Mouse (Mus musculus) cerebral cortex, adult 2 months (tissue): ENCODE data around the gene Plxdc1.

Experiments used
- WGBS: fragments of 180-500 bp; shearing (Covaris S2); methylation state at CpG from one replicate; pipeline ENCODE4 v1.1.7; 2018; 5-methylcytosine and 5-hydroxymethylcytosine counted together

The Plxdc1 gene

DNA sequence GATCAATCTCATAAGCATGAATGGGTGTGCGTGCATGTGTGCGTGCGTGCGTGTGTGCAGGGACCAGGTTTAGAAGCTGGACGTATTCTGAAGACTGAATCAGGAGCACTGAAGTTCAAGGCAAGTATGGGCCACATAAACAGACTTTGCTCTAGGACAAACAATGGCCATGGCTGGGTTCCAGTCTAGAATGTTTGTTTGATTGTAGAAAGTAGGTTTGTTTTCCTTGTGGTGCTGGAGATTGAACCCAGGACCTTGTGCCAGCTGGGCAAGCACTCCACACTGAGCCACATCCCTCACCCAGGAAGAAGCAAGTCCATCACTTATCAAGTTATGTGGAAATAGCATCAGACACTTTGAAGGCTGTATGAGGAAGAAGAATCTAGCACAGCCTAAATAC is 29.9 kb upstream of the Plxdc1 start:
- 80% methylated on average over 5 of the region's 5 CpGs for WGBS

DNA sequence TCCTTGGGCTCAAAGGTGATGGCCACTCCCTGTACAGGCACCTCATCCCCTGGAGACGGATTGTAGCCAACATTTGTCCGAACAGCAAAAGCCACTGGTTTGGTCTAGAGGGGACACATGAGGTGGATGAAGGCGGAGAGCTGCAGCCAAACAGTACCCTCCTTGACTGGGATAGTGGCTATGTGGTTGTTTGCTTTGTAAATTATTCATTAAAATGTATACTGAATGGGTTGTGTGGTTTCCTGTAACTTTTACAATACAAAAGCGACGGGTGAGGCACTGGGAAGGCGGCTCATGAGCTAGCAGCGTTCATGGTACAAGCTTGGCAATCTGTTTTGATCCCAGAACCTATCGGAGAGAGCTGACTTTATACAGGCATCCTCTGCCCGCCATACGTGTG is 26.6 kb upstream of the Plxdc1 start:
- 59% methylated on average over 10 of the region's 10 CpGs for WGBS

DNA sequence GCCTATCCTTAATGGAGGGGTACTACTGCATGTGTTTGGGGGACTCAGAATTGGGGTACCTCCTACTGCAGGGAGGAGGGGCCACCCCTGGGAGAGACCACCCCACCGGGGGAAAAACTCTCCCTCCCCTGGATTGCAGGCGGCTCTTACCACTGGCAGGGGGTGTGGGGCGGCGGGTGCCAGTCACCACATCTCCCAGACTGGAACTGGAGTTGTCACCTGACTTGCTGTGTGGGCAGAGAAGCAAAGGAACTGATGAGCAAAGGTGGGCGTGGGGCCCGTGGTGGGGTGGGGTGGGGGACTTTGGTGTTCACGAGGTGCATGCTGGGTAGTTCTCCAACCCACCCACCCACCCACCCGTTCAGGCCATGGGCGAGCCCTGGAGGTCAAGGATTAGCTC is 25.5 kb upstream of the Plxdc1 start:
- WGBS = 42% methylated on average over 9 of the region's 9 CpGs

DNA sequence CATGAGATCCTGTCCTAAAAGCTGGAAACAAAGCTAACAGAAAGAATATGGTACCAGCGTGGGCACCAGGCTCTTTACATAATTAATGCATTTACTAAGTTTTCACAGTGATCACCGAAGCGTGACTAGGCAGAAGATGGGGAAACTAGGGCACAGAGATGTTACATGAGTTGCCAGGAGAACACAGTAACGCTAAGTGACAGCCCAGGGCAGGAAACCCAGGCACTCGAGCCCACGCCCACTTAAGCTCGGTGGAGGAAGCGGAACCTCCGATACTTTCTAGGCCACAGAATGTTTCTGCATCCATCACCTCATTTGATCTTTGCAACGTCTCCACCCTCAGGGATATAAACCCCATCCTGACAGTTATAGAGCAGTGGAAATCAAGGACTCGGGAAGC is 21.8 kb upstream of the Plxdc1 start:
- WGBS = 38% methylated on average over 11 of the region's 11 CpGs

DNA sequence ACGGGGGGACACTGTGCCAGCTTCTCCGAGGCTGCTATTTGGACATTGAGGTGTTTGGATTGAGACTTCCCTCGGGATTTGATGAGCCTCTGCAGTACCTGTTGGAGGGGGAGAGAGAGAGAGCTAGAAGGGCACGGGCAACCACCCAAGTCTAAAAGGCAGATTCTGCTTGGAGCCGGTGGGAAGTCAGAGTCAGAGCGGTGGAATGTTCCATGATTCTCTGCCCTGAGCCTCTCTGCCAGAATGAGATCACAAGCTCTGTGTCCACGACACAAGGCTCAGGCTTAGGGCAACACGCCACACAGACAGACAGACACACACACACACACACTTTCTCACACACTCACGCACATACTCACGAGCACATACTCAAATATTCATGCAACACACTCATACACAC is 19.4 kb upstream of the Plxdc1 start:
- 53% methylated on average over 10 of the region's 10 CpGs for WGBS

DNA sequence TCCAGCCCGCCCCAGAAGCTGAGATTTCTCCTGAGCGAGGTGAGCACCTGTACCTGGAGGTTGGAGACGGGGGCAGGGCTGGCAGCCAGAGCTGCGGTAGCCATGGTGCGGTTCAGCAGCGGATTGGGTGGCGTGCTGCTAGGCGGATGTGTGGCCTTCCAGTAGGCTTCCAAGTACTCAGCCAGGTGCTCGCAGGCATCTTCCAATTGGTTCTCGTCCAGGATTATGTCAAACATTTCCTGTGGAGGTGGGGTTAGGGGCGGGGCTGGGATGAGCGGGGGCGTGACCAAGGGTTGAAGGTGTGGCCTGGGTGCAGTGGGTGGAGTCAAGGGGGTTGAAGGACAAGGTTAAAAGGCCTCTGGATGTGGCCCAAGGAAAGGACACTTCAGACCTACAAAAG is 18.8 kb upstream of the Plxdc1 start:
- WGBS = 59% methylated on average over 13 of the region's 13 CpGs

DNA sequence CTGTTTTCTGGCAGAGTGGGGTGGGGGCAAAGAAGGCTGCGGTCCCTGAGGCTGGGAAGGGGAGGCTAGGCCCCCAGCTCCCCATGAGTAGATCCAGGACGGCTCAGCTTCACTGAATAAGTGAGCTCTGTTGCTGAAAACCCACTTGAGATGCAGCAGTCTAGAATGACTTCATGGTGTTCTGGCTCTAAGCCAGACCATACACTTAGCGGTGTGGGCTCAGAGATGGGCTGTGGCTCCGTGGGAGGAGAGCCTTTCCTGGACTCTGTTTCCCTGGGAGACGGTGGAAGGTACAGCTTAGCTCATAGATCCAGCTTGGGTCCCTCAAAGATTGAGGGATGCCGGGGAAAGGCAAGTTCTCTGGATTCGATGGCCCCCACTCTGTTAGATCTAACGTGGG is 17.9 kb upstream of the Plxdc1 start:
- 49% methylated on average over 8 of the region's 8 CpGs for WGBS

DNA sequence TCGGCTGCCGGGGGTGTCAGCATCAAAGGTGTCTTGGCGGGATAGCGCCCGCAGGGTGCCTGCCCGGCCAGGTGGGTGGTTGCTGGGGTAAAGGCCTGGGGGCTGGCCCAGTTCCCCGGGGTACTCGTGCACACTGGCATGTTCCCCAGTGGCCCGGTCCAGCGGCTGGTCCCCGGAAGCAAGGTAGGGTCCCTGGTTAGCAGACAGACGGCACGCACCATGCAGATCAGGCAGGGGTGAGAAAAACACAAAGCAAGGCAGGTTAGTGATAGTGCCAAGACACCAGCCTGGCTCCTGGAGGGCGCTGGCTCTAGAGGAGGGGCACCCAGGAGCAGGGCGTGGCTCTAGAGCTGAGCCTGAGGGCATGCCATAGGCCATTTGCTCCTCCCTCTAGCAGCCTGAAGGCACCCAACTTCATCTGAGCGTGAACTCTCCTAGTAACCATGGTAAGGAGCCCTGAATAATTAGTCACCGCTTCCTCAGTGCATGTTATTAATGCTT is 17.0 kb upstream of the Plxdc1 start:
- 30% methylated on average over 17 of the region's 17 CpGs for WGBS

DNA sequence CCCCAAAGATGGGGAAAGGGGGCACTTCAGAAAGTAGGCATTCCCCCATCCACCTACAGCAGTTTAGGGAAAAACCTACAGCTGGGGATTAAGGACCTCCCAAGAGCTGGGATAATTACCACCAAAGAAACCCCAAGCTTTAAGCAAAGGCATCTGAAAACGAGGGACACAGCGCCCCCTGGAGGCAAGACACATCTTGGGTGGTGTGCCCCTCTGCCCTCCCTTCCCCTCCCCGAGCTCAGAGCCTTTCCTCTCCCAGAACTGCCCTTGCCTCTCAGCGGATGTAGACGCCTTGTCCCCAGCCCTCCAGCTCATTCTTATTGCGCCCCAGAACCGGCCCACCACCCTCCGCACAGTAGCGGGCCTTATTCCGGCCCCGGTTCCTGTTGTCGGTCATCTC is 16.4 kb upstream of the Plxdc1 start:
- WGBS = 24% methylated on average over 12 of the region's 12 CpGs

DNA sequence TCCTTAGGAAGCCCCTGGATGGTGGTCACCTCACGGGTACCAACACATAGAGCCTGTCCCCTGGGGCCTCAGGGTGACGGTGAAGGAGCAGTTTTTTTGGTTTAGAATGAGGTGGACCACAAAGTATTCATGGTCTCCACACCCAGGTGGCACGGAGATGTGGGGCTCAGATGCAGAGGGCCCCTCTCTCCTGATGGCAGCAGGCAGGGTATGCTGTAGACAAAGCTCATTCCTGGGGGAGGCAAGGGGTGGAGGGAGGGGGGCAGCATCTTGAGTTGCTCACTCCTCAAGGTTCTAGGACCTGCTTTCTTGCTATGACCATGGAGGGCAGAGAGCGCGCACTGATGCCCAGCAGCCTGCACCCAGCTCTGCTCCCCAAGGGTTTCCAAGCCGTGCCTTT is 15.7 kb upstream of the Plxdc1 start:
- WGBS = 74% methylated on average over 6 of the region's 6 CpGs

DNA sequence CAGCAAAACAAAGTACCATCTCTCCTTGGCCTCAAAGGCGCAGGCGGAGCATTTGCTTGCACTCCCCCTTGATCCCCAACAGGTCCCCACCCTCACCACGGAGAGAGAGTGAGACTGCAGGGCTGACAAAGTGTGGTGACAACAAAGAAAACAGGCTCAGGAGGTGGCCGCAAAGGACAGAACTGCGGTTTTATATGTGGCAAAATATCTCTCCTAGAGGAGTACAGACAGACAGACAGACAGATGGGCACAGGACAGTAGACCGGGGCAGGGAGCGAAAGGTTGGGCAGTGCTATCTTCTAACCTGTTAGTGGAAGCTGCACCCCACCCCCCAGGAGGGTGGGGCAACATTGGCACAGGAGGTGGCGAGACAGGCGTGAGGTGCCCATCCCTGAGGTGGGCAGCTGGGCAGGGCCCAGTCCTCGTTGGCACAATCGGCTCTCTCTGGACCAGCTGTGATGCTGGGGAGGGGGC is 15.1 kb upstream of the Plxdc1 start:
- 32% methylated on average over 11 of the region's 11 CpGs for WGBS

DNA sequence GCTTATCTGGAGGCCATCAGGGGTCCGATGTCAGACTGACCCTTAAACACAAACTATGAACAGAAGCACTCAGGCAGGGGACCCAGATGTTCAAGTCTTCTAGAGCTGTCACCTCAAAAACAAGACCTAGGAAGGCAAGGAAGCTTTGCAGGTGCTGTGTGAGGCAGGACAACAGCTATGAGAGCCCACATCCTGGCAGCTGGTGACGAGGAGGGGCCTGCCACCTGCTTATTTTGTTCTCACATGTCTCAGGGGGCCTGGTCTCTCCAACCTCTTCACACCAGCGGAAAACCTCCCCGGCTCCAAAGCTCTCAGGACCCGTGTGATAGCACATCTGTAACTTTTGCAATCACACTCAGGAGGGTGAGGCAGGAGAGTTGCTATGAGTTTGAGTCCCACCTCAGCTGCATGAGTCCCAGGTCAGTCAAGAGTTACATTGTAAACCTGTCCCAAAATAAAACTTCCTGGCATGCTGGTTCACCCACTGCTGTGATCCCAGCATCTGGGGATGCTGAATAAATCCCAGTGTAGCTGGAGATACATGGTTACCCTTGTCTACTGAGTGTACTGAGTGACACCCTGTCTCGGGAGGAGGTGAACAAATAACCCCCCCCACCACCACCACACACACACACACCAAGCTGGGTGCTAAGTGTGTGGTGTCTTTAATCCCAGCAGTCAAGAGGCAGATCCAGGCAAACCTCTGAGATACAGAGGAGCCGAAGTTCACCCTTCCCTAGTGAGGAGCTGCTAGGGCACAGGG is 14.3 kb upstream of the Plxdc1 start:
- 38% methylated on average over 7 of the region's 7 CpGs for WGBS

DNA sequence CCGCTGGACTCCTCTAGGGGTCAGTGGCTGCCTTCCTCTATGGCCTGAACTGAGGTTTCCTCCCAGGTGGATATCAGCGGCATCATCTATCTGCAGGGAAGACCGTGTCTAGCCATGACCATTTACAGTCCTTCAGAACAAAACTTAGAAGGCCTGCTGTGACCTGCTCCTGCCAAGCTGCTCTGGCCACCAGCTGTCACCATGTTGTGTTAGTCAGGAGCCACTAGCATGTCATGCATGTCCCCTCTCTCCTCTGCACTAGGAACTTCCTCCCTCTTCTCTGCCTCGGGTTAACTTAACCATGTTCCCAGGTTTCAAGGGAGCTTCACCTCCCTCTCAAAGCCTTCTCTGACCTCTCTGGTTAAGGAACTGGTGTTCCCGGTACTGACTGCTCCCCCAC is 13.5 kb upstream of the Plxdc1 start:
- 45% methylated on average over 5 of the region's 5 CpGs for WGBS

DNA sequence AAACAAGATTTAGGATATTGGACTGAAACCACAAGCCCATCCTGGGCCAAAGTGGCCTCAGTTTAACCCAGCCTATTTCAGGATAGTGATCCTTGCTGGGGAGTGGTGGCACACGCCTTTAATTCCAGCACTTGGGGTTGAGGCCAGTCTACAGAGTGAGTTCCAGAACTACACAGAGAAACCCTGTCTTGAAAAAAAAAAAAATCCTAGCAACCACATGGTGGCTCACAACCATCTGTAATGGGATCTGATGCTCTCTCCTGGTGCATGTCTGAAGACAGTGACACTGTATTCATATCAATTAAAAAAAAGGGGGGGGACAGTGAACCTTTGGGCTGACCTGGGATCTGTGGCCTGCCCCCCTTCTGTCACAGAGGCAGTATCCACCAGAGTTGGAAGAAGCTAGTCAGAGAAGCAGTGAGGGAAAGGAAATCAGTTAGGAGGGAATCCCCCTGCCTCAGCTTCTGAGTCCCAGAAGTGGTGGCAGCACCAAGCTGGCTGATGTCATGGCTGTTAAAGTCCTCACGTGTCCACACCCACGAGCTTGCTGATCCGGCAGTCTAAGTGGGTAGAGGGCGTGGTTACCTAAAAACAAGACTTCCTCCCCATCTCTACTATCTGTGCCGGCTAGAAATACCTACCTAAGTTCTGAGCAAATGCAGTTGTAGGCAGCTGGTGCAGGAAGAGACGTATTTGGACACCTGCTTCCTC is 12.8 kb upstream of the Plxdc1 start:
- WGBS = 24% methylated on average over 7 of the region's 7 CpGs

DNA sequence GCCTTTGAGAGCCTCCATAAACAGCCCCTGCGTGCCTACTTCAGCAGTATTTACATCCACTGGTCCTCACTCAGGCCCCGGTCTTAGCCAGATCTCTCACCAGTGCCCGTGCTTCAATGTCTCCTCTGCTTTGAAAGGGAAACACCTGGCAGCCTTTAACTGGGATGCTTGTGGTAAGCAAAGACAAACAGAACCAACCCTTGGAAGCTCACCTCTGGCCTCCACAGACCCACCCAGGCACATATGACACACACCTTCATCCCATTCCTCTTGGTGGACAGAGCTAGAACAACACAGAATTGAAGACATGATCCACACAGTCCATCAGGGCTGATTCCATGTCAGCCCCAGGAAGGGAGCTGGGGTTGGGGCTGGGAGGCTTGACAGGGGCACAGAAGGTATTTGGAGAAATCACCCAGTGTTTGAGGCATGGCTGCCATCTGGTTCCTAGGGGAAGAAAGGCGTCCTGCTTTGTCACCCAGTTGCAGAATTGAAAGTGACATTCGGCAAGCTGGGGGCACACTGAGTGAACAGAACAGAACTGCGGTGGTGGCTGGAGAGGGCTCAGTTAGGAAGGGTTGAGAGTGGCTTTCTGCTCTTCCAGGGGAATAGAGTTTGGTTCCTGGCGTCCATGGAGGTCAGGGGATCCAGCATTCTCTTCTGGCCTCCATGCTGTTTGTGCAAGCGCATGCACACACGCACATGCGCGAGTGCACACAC is 12.0 kb upstream of the Plxdc1 start:
- 63% methylated on average over 11 of the region's 11 CpGs for WGBS

DNA sequence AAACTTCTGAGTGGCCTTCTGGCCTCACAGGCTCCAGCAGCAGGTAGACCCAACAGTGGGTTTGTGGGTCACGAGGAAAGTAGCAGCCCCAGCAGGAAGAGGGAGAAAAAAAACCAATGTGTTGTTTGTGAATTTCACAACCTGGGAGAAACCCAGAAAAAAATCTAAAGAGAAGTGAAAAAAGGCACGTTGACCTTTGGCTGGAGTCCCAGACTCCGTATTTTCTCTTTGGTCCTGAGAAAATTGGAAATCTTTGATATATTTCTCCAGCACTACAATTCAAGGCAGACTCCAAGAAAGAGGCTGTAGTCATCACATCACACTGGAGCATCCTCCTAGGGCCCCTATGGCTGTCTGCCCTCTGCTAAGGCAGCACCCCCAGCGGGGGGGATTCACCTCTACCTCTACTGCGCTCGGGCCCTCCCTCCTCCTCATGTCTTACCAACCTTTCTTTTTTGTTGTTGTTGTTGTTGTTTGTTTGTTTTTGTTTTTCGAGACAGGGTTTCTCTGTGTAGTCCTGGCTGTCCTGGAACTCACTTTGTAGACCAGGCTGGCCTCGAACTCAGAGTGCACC is 11.2 kb upstream of the Plxdc1 start:
- 76% methylated on average over 8 of the region's 8 CpGs for WGBS

DNA sequence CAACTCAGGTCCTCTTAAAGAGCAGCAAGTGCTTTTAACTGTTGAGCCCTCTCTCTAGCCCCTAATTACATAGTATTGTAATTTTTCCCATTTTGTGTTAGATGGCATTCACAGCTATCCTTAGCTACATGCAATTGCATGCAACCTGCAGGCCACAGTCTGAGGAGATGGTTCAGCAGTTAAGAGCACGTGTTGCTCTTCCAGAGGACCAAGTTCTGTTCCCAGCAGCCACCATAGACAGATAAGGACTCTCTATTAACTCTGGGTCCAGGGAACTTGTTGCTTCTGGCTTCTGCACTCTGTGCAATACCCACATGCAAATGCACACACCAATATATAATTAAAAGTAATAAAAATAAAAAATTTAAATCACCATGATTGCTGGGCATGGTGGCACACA is 10.4 kb upstream of the Plxdc1 start:
- WGBS = 83% methylated on average over 1 of the region's 1 CpGs

DNA sequence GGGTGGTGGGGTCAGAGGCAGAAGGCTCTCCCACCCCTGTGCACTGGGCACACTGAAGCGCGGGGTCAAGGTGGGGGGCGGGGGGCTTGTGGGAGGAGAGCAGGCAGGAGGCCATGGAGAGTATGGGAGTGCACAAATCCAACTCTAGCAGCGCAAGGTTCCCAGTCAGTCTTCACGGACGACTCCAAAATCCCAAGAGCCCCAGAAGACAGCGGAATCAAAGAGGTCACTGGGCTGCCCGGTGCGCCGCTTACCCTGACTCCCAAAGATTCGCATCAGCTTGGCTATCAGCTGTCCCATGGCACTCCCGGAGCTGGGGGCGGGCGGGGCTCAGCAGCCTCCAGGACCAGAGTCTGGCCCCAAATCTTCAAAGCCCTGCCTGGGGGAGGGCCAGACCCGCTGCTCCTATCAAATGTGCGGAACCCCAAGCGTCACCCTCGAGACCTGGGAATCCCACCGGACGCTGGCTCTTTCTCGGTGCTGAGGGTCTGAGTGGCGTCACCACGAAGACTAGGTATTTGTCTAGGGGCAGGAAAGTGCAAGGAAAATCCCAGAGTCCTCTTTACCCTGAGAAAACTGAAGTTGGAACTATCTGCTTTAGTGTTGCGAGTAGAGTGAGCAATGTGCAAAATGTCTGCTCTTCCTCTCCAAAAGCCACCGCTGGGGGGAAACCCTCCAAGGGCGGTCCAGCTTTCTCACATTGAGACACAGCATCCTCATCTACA is 9.5 kb upstream of the Plxdc1 start, which contains the start of gene Arl5c:
TSS of gene Arl5c (minus strand) at position 618 of the 725 bp plus-strand sequence.
- WGBS = 4% methylated on average over 26 of the region's 26 CpGs

DNA sequence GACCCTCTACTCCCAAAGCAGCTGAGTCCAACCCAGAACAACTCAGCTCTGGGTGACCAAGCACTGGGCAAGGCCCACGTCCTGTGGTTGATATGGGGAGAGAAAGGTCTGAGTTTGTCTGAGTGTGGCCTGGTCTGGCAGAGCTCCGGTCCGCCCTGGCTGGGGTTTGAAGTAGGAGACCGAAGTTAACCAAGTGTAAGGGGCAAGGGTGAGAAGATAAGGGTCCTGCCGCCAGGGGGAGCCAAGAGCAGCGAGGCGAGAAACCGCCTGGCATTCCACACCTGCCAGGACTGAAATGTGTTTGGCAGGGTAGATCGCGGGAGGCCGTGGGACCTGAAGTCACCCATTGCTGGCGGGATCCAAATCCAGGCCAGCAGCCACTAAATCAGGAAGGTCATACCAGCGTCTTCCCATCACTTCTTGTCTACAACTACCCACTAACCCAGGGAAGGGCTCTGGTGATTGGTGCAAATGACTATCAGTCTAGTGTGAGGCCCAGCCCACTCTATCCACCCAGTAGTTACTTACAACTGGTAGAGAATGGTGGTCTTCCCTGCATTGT is 8.4 kb upstream of the Plxdc1 start:
- 11% methylated on average over 13 of the region's 13 CpGs for WGBS

DNA sequence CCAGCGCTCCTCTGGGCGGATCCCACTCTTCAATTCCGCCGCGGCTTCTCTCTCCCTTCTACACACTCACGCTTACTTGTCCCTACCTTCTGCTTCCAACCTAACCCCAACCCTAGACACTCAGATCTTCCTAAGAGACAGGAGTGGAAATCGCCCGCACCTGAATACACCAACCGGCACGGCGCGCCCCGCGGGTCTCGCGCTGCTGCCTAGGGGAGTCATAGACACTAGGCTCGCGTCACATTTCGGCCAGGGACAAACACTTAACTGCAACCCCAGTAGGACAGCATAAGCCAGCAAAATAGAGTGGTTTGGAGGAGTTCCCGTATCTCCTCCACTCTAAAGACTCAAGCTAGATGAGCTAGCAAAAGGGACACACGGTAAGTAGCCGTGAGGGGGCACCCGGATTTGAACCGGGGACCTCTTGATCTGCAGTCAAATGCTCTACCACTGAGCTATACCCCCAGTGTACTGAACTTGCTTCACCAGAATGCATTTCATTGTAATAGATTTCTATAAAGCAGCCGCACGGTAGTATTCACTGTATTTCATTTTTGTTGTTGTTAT is 2.4 kb upstream of the Plxdc1 start:
- WGBS = under 1% methylated on average over 26 of the region's 26 CpGs
